Mouse (Mus musculus): ENCODE measurements around the gene Kcnc3. TPM values are rescaled to one million over a fixed set of nuclear protein-coding genes. Genes with fewer than 3 reads are reported as not detected.

The Kcnc3 gene
- polyA plus RNA-seq, 1 experiment from 2014 or later = 4.0 TPM

GRCm38 (mm10) chr7:44641887-44642286 lies 51.4 kb downstream of the Kcnc3 start:
- Histone ChIP-seq H3K27me3 (replicated peaks; ENCODE audit: control insufficient read depth, insufficient read depth, low read length) (peaks cover 28% of the 10 kb centered on the region), H3K4me2 (ENCODE audit: low read length) (no peak overlapping the region), H3K27ac (ENCODE audit: low read length) (no peak overlapping the region), H3K9me3 (ENCODE audit: control insufficient read depth, low read length) (peaks cover 2% of the 10 kb centered on the region; the same call in 1 of the 2 replicates), H3K9ac (replicated peaks; ENCODE audit: low read depth, low read length) (no peak overlapping the region), H3K36me3 (ENCODE audit: control insufficient read depth, insufficient read depth) (no peaks in the 10 kb centered on the region), H3K4me1 (replicated peaks; ENCODE audit: control insufficient read depth, insufficient read depth, low read length) (peaks cover 7% of the 10 kb centered on the region), H3K4me3 (replicated peaks; ENCODE audit: low read length) (no peak overlapping the region)
- ATAC-seq = no peak
- WGBS = 35% methylated on average over 8 of the region's 8 CpGs

GRCm38 (mm10) chr7:44645256-44645655 lies 54.8 kb downstream of the Kcnc3 start:
- ATAC-seq = no peak

GRCm38 (mm10) chr7:44645951-44646350 lies 55.5 kb downstream of the Kcnc3 start:
- Histone ChIP-seq H3K4me2 (ENCODE audit: low read length) (peak overlapping the region; percentile 39), H3K4me1 (replicated peaks; ENCODE audit: control insufficient read depth, insufficient read depth, low read length) (peaks cover 7% of the 10 kb centered on the region), H3K9me3 (ENCODE audit: control insufficient read depth, low read length) (no peaks in the 10 kb centered on the region), H3K4me3 (replicated peaks; ENCODE audit: low read length) (peak overlapping the region; percentile 3; the same call in 1 of the 2 replicates), H3K36me3 (ENCODE audit: control insufficient read depth, insufficient read depth) (no peaks in the 10 kb centered on the region), H3K9ac (replicated peaks; ENCODE audit: low read depth, low read length) (peak overlapping the region; percentile 22; the same call in 1 of the 2 replicates), H3K27ac (ENCODE audit: low read length) (no peak overlapping the region), H3K27me3 (replicated peaks; ENCODE audit: control insufficient read depth, insufficient read depth, low read length) (peaks cover 9% of the 10 kb centered on the region)
- peak; percentile 45; the same call in 1 of the 2 replicates for ATAC-seq
- 13% methylated on average over 15 of the region's 15 CpGs for WGBS

More at GRCm38 (mm10) chr7:44645256-44645655, 54.8 kb downstream of the Kcnc3 start:
- peaks cover 7% of the 10 kb centered on the region for H3K4me1 ChIP-seq (replicated peaks; ENCODE audit: control insufficient read depth, insufficient read depth, low read length)
- no peaks in the 10 kb centered on the region for H3K9me3 ChIP-seq (ENCODE audit: control insufficient read depth, low read length)
- no peaks in the 10 kb centered on the region for H3K36me3 ChIP-seq (ENCODE audit: control insufficient read depth, insufficient read depth)
- H3K27ac ChIP-seq (ENCODE audit: low read length) = no peak overlapping the region
- no peak overlapping the region for H3K4me3 ChIP-seq (replicated peaks; ENCODE audit: low read length)
- peaks cover 13% of the 10 kb centered on the region for H3K27me3 ChIP-seq (replicated peaks; ENCODE audit: control insufficient read depth, insufficient read depth, low read length)
- 77% methylated on average over 5 of the region's 5 CpGs for WGBS
- no peak overlapping the region for H3K9ac ChIP-seq (replicated peaks; ENCODE audit: low read depth, low read length)
- no peak overlapping the region for H3K4me2 ChIP-seq (ENCODE audit: low read length)

- Histone ChIP-seq H3K9ac (replicated peaks; ENCODE audit: low read depth, low read length) (no peak overlapping the region), H3K9me3 (ENCODE audit: control insufficient read depth, low read length) (no peaks in the 10 kb centered on the region), H3K36me3 (ENCODE audit: control insufficient read depth, insufficient read depth) (no peaks in the 10 kb centered on the region), H3K4me1 (replicated peaks; ENCODE audit: control insufficient read depth, insufficient read depth, low read length) (peaks cover 7% of the 10 kb centered on the region), H3K4me3 (replicated peaks; ENCODE audit: low read length) (no peak overlapping the region), H3K27me3 (replicated peaks; ENCODE audit: control insufficient read depth, insufficient read depth, low read length) (peaks cover 4% of the 10 kb centered on the region; the same call in 1 of the 2 replicates), H3K27ac (ENCODE audit: low read length) (no peak overlapping the region), H3K4me2 (ENCODE audit: low read length) (no peak overlapping the region)
- WGBS = 48% methylated on average over 7 of the region's 7 CpGs
- ATAC-seq = peak; percentile 72
Observed at GRCm38 (mm10) chr7:44647042-44647724, 56.7 kb downstream of the Kcnc3 start.

- no peak for ATAC-seq
- Histone ChIP-seq H3K27me3 (replicated peaks; ENCODE audit: control insufficient read depth, insufficient read depth, low read length) (peaks cover 4% of the 10 kb centered on the region; the same call in 1 of the 2 replicates), H3K4me3 (replicated peaks; ENCODE audit: low read length) (no peak overlapping the region), H3K4me1 (replicated peaks; ENCODE audit: control insufficient read depth, insufficient read depth, low read length) (peaks cover 7% of the 10 kb centered on the region), H3K4me2 (ENCODE audit: low read length) (no peak overlapping the region), H3K27ac (ENCODE audit: low read length) (no peak overlapping the region), H3K9me3 (ENCODE audit: control insufficient read depth, low read length) (no peaks in the 10 kb centered on the region), H3K9ac (replicated peaks; ENCODE audit: low read depth, low read length) (no peak overlapping the region), H3K36me3 (ENCODE audit: control insufficient read depth, insufficient read depth) (no peaks in the 10 kb centered on the region)
- 77% methylated on average over 10 of the region's 10 CpGs for WGBS
Observed at GRCm38 (mm10) chr7:44647729-44648128, 57.3 kb downstream of the Kcnc3 start.

- H3K36me3 ChIP-seq (ENCODE audit: control insufficient read depth, insufficient read depth) = no peaks in the 10 kb centered on the region
- WGBS = 85% methylated on average over 8 of the region's 8 CpGs
- H3K4me3 ChIP-seq (replicated peaks; ENCODE audit: low read length) = no peak overlapping the region
- no peak overlapping the region for H3K9ac ChIP-seq (replicated peaks; ENCODE audit: low read depth, low read length)
- no peak overlapping the region for H3K4me2 ChIP-seq (ENCODE audit: low read length)
- peaks cover 7% of the 10 kb centered on the region for H3K4me1 ChIP-seq (replicated peaks; ENCODE audit: control insufficient read depth, insufficient read depth, low read length)
- peaks cover 4% of the 10 kb centered on the region; the same call in 1 of the 2 replicates for H3K27me3 ChIP-seq (replicated peaks; ENCODE audit: control insufficient read depth, insufficient read depth, low read length)
- H3K9me3 ChIP-seq (ENCODE audit: control insufficient read depth, low read length) = no peaks in the 10 kb centered on the region
- no peak for ATAC-seq
- no peak overlapping the region for H3K27ac ChIP-seq (ENCODE audit: low read length)
Observed at GRCm38 (mm10) chr7:44649094-44649610, 58.7 kb downstream of the Kcnc3 start.

- Histone ChIP-seq H3K4me1 (replicated peaks; ENCODE audit: control insufficient read depth, insufficient read depth, low read length) (peaks cover 7% of the 10 kb centered on the region), H3K27ac (ENCODE audit: low read length) (no peak overlapping the region), H3K9me3 (ENCODE audit: control insufficient read depth, low read length) (no peaks in the 10 kb centered on the region), H3K4me3 (replicated peaks; ENCODE audit: low read length) (no peak overlapping the region), H3K9ac (replicated peaks; ENCODE audit: low read depth, low read length) (no peak overlapping the region), H3K27me3 (replicated peaks; ENCODE audit: control insufficient read depth, insufficient read depth, low read length) (peaks cover 4% of the 10 kb centered on the region; the same call in 1 of the 2 replicates), H3K4me2 (ENCODE audit: low read length) (no peak overlapping the region), H3K36me3 (ENCODE audit: control insufficient read depth, insufficient read depth) (no peaks in the 10 kb centered on the region)
- no peak for ATAC-seq
- 10% methylated on average over 4 of the region's 4 CpGs for WGBS
Observed at GRCm38 (mm10) chr7:44649990-44650389, 59.5 kb downstream of the Kcnc3 start.

- Histone ChIP-seq H3K27ac (ENCODE audit: low read length) (no peak overlapping the region), H3K9ac (replicated peaks; ENCODE audit: low read depth, low read length) (no peak overlapping the region), H3K4me1 (replicated peaks; ENCODE audit: control insufficient read depth, insufficient read depth, low read length) (no peaks in the 10 kb centered on the region), H3K36me3 (ENCODE audit: control insufficient read depth, insufficient read depth) (no peaks in the 10 kb centered on the region), H3K4me3 (replicated peaks; ENCODE audit: low read length) (no peak overlapping the region), H3K27me3 (replicated peaks; ENCODE audit: control insufficient read depth, insufficient read depth, low read length) (no peaks in the 10 kb centered on the region), H3K4me2 (ENCODE audit: low read length) (no peak overlapping the region), H3K9me3 (ENCODE audit: control insufficient read depth, low read length) (no peaks in the 10 kb centered on the region)
- no peak for ATAC-seq
- 79% methylated on average over 7 of the region's 7 CpGs for WGBS
Observed at GRCm38 (mm10) chr7:44651416-44651815, 61.0 kb downstream of the Kcnc3 start.

GRCm38 (mm10) chr7:44653773-44654172 lies 63.3 kb downstream of the Kcnc3 start:
- Histone ChIP-seq H3K27me3 (replicated peaks; ENCODE audit: control insufficient read depth, insufficient read depth, low read length) (no peaks in the 10 kb centered on the region), H3K4me3 (replicated peaks; ENCODE audit: low read length) (no peak overlapping the region), H3K4me2 (ENCODE audit: low read length) (no peak overlapping the region), H3K27ac (ENCODE audit: low read length) (no peak overlapping the region), H3K9me3 (ENCODE audit: control insufficient read depth, low read length) (no peaks in the 10 kb centered on the region), H3K9ac (replicated peaks; ENCODE audit: low read depth, low read length) (no peak overlapping the region), H3K4me1 (replicated peaks; ENCODE audit: control insufficient read depth, insufficient read depth, low read length) (no peaks in the 10 kb centered on the region), H3K36me3 (ENCODE audit: control insufficient read depth, insufficient read depth) (no peaks in the 10 kb centered on the region)
- WGBS = 46% methylated on average over 8 of the region's 8 CpGs
- no peak for ATAC-seq
